Mouse (Mus musculus): Measurements from ENCODE around the gene Rem2. TPM values are rescaled to one million over a fixed set of nuclear protein-coding genes. Genes with fewer than 3 reads are reported as not detected.
A peak's percentile ranks its signal among the peaks of the same experiment; 100 is the strongest.

The Rem2 gene
- polyA plus RNA-seq, 1 experiment from 2014 or later = 4.3 TPM

DNA sequence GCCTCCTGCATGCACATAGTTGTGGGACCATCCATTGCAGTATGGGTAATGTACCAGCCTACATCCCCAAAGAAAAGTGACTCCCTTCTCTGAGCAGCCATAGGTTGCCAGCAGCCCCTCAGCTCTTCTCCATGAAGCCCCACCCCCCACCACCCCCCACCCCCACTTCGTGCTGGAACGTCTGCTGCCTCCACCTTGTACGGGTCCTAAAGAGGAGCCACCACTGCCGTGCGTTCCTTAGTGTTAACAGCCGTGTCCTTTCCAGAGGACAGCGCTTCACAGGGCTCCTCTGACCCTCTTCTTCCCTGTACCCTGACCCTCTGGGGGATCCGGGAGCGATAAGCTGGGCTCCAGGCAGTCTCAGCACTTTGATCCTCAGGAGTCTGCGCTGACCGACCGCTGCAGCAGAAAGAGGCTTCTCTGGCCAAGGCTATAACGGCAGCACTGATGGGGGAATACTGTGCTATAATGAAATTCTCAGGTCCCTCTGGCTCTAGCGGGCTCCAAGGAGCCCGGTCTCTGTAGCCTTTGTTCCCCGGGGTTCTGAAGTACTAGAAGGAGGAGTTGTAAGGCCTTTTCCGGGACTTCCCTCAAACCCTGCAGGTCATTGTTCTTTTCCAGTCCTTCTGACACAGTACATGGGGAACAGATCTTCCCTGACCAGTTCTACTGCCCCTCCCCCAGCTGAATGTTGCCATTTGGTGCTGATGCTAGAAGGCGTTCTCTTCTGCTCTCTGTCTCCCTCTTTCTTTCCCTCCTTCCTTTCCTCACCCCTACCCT, 51.5 kb downstream of the Rem2 start:
- Histone ChIP-seq H3K4me2 (ENCODE audit: low read length) (peak overlapping the region; percentile 68), H3K27ac (no peak overlapping the region), H3K9ac (ENCODE audit: low read depth, low read length) (peak overlapping the region; percentile 27; the same call in 1 of the 2 replicates), H3K27me3 (ENCODE audit: insufficient read depth, low read length) (no peaks in the 10 kb centered on the region), H3K4me3 (replicated peaks; ENCODE audit: low read depth, low read length) (peak overlapping the region; percentile 28), H3K4me1 (replicated peaks; ENCODE audit: insufficient read depth, low read length) (peaks cover 5% of the 10 kb centered on the region; the same call in 1 of the 2 replicates), H3K36me3 (ENCODE audit: insufficient read depth, low read length) (no peaks in the 10 kb centered on the region), H3K9me3 (replicated peaks; ENCODE audit: low read length) (no peaks in the 10 kb centered on the region)
- ATAC-seq (replicated peaks; ENCODE audit: low FRiP score, low read depth) (peak; percentile 76), DNase-seq (ENCODE audit: low spot score) (peak; percentile 58)
- WGBS = 1% methylated on average over 18 of the region's 18 CpGs
- peak; percentile 3; the same call in 1 of the 2 replicates for TF ChIP-seq CTCF (IDR thresholded peaks at IDR 0.05; ENCODE audit: low read depth)

DNA sequence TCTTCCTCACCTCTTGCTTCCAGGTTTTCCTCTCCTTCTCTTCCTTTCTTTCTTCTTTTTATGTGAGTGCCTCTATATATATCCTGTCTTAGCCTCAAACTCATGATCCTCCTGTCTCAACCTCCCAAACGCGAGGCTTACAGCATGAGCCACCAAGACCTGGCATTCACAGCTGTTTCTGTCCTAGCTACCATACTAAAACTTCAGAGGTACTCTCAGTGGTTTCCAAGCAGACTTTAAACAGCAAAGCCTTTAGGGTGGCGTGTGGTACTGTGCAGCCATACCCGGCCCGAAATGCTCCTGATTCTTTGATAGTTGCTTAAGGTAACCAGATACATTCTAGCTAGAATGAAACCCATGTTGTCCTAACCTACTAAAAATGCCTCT, 52.1 kb downstream of the Rem2 start:
- Histone ChIP-seq H3K27me3 (ENCODE audit: insufficient read depth, low read length) (no peaks in the 10 kb centered on the region), H3K9me3 (replicated peaks; ENCODE audit: low read length) (no peaks in the 10 kb centered on the region), H3K4me1 (replicated peaks; ENCODE audit: insufficient read depth, low read length) (peaks cover 5% of the 10 kb centered on the region; the same call in 1 of the 2 replicates), H3K9ac (ENCODE audit: low read depth, low read length) (no peak overlapping the region), H3K4me2 (ENCODE audit: low read length) (peak overlapping the region; percentile 68; the same call in 1 of the 2 replicates), H3K27ac (no peak overlapping the region), H3K36me3 (ENCODE audit: insufficient read depth, low read length) (no peaks in the 10 kb centered on the region), H3K4me3 (replicated peaks; ENCODE audit: low read depth, low read length) (no peak overlapping the region)
- TF ChIP-seq CTCF (IDR thresholded peaks at IDR 0.05; ENCODE audit: low read depth) = no peak
- no peak for DNase-seq (ENCODE audit: low spot score)
- WGBS = 14% methylated on average over 5 of the region's 5 CpGs
- no peak for ATAC-seq (replicated peaks; ENCODE audit: low FRiP score, low read depth)

DNA sequence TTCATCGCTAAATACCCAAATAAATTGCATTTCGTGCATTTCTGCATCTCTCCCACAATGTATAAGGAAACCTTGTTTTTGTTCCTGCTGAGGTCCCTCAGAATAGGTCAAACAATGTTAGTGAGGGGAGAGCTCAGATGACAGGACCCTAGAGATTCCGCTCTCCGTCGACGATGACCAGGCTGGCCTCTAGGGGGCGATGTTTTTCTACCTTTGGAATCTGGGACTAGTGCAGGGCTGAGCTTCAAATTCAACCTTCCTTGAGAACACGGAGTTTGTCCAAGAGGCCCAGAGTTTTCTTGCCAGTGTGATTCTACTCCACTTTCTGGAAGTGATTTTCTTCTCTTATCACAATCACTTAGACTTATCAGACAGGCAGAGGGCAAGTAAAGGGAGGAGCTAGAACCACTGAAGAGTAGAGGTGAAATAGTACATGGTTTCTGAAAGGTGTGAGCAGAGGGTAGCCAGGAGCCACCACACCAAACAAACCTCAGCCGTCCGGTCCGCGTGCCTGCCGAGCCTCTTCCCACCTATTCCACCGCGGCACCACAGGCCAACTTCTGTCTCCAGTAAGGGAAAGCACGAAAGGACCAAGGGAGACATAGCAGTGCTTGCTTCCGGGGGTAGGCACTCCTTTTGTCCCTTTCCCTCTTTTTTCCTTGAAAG, 52.7 kb downstream of the Rem2 start:
- no peak overlapping the region for H3K9ac ChIP-seq (ENCODE audit: low read depth, low read length)
- no peaks in the 10 kb centered on the region for H3K9me3 ChIP-seq (replicated peaks; ENCODE audit: low read length)
- DNase-seq (ENCODE audit: low spot score) (peak; percentile 92), ATAC-seq (replicated peaks; ENCODE audit: low FRiP score, low read depth) (peak; percentile 82)
- H3K4me3 ChIP-seq (replicated peaks; ENCODE audit: low read depth, low read length) = no peak overlapping the region
- no peak overlapping the region for H3K27ac ChIP-seq
- TF ChIP-seq CTCF (IDR thresholded peaks at IDR 0.05; ENCODE audit: low read depth) = peak; percentile 91
- no peak overlapping the region for H3K4me2 ChIP-seq (ENCODE audit: low read length)
- WGBS = 14% methylated on average over 17 of the region's 17 CpGs
- no peaks in the 10 kb centered on the region for H3K36me3 ChIP-seq (ENCODE audit: insufficient read depth, low read length)
- H3K27me3 ChIP-seq (ENCODE audit: insufficient read depth, low read length) = no peaks in the 10 kb centered on the region
- H3K4me1 ChIP-seq (replicated peaks; ENCODE audit: insufficient read depth, low read length) = peaks cover 5% of the 10 kb centered on the region; the same call in 1 of the 2 replicates

Other genes with a start within 250 kb of the Rem2 start
- gene Dad1, start 222.0 kb upstream of the Rem2 start, polyA plus RNA-seq (2015; fragmentation: Nextera tagmentation; extraction: Ambion mirVana) = 544 and 545 TPM in 2 replicates
- 80.9 and 84.4 TPM in 2 replicates for gene Abhd4, start 221.9 kb upstream of the Rem2 start, polyA plus RNA-seq (2015; fragmentation: Nextera tagmentation; extraction: Ambion mirVana)
- gene Olfr49, start 191.2 kb upstream of the Rem2 start, polyA plus RNA-seq (2015; fragmentation: Nextera tagmentation; extraction: Ambion mirVana) = 0.03 TPM in 1 of 2 replicates, not detected in the other
- gene Oxa1l, start 115.3 kb upstream of the Rem2 start, polyA plus RNA-seq (2015; fragmentation: Nextera tagmentation; extraction: Ambion mirVana) = 57.6 and 66.5 TPM in 2 replicates
- 27.8 and 36.4 TPM in 2 replicates for gene Slc7a7, start 58.3 kb upstream of the Rem2 start, polyA plus RNA-seq (2015; fragmentation: Nextera tagmentation; extraction: Ambion mirVana)
- 357 and 408 TPM in 2 replicates for gene Mrpl52, start 49.2 kb upstream of the Rem2 start, polyA plus RNA-seq (2015; fragmentation: Nextera tagmentation; extraction: Ambion mirVana)
- gene Mmp14, start 44.5 kb upstream of the Rem2 start, polyA plus RNA-seq (2015; fragmentation: Nextera tagmentation; extraction: Ambion mirVana) = 107 and 114 TPM in 2 replicates
- gene Lrp10, start 12.0 kb upstream of the Rem2 start, polyA plus RNA-seq (2015; fragmentation: Nextera tagmentation; extraction: Ambion mirVana) = 76.5 and 78.4 TPM in 2 replicates
- gene Prmt5, start 41.4 kb downstream of the Rem2 start, polyA plus RNA-seq (2015; fragmentation: Nextera tagmentation; extraction: Ambion mirVana) = 52.2 and 60.1 TPM in 2 replicates
- 41.6 and 46.4 TPM in 2 replicates for gene Haus4, start 78.5 kb downstream of the Rem2 start, polyA plus RNA-seq (2015; fragmentation: Nextera tagmentation; extraction: Ambion mirVana)
- 34.6 and 40.9 TPM in 2 replicates for gene Ajuba, start 101.5 kb downstream of the Rem2 start, polyA plus RNA-seq (2015; fragmentation: Nextera tagmentation; extraction: Ambion mirVana)
- 6.4 TPM in 2 replicates for gene 4931414P19Rik, start 129.9 kb downstream of the Rem2 start, polyA plus RNA-seq (2015; fragmentation: Nextera tagmentation; extraction: Ambion mirVana)
- 370 and 387 TPM in 2 replicates for gene Psmb5, start 141.9 kb downstream of the Rem2 start, polyA plus RNA-seq (2015; fragmentation: Nextera tagmentation; extraction: Ambion mirVana)
- 0.13 TPM in 1 of 2 replicates, not detected in the other for gene Psmb11, start 145.3 kb downstream of the Rem2 start, polyA plus RNA-seq (2015; fragmentation: Nextera tagmentation; extraction: Ambion mirVana)
- gene Gm17606, start 164.9 kb downstream of the Rem2 start, polyA plus RNA-seq (2015; fragmentation: Nextera tagmentation; extraction: Ambion mirVana) = not detected in 2 replicates
- 1.4 and 1.6 TPM in 2 replicates for gene Cdh24, start 165.3 kb downstream of the Rem2 start, polyA plus RNA-seq (2015; fragmentation: Nextera tagmentation; extraction: Ambion mirVana)
- 102 TPM in 2 replicates for gene 1700123O20Rik, start 210.1 kb downstream of the Rem2 start, polyA plus RNA-seq (2015; fragmentation: Nextera tagmentation; extraction: Ambion mirVana)
- gene Acin1, start 210.8 kb downstream of the Rem2 start, polyA plus RNA-seq (2015; fragmentation: Nextera tagmentation; extraction: Ambion mirVana) = 86.7 and 90.1 TPM in 2 replicates
- 0.07 TPM in 1 of 2 replicates, not detected in the other for gene Gm29776, start 222.7 kb downstream of the Rem2 start, polyA plus RNA-seq (2015; fragmentation: Nextera tagmentation; extraction: Ambion mirVana)
- not detected in 2 replicates for gene Cebpe, start 236.1 kb downstream of the Rem2 start, polyA plus RNA-seq (2015; fragmentation: Nextera tagmentation; extraction: Ambion mirVana)